Mouse (Mus musculus) midbrain, embryonic 13.5 days (tissue): ENCODE results near the gene Pik3ap1. TPM values are rescaled to one million over a fixed set of nuclear protein-coding genes. Genes with fewer than 3 reads are reported as not detected.

ENCODE experiments used
- ATAC-seq: fragments of 200-750 bp; cut with Nextera tagmentation; 2 replicates; pipeline ENCODE4 v1.8.0; 2017; ENCODE audit warnings: mild to moderate bottlenecking, moderate TSS enrichment, moderate library complexity
- H3K27ac ChIP-seq: fragments of 300-500 bp; sonication (generic); 2 replicates; pipeline ENCODE4 v1.5.1; 2015; ENCODE audit warnings: inconsistent platforms, mild to moderate bottlenecking, moderate library complexity
- H3K27me3 ChIP-seq: fragments of 300-500 bp; sonication (generic); 2 replicates; pipeline ENCODE4 v1.6.1; 2015; ENCODE audit warnings: mild to moderate bottlenecking, inconsistent platforms
- H3K36me3 ChIP-seq: fragments of 300-500 bp; sonication (generic); 2 replicates; pipeline ENCODE4 v1.6.1; 2015; ENCODE audit warnings: mild to moderate bottlenecking, inconsistent platforms
- H3K4me1 ChIP-seq: fragments of 300-500 bp; sonication (generic); replicated peaks from 2 replicates; pipeline ENCODE4 v1.6.1; 2015; ENCODE audit warnings: inconsistent platforms
- H3K4me2 ChIP-seq: fragments of 300-500 bp; sonication (generic); replicated peaks from 2 replicates; pipeline ENCODE4 v1.6.1; 2015; ENCODE audit warnings: moderate library complexity, mild to moderate bottlenecking, inconsistent platforms
- H3K4me3 ChIP-seq: fragments of 300-500 bp; sonication (generic); replicated peaks from 2 replicates; pipeline ENCODE4 v1.5.1; 2015; ENCODE audit warnings: mild to moderate bottlenecking, inconsistent platforms
- H3K9ac ChIP-seq: fragments of 300-500 bp; sonication (generic); replicated peaks from 2 replicates; pipeline ENCODE4 v1.6.1; 2015; ENCODE audit warnings: mild to moderate bottlenecking, inconsistent platforms
- H3K9me3 ChIP-seq: fragments of 300-500 bp; sonication (generic); 2 replicates; pipeline ENCODE4 v1.6.1; 2016; ENCODE audit warnings: mild to moderate bottlenecking, inconsistent platforms
- WGBS: fragments of 180-500 bp; shearing (Covaris S2); methylation state at CpG from one replicate; pipeline ENCODE4 v1.1.7; 2015; 5-methylcytosine and 5-hydroxymethylcytosine counted together
- polyA plus RNA-seq: library from polyadenylated mRNA; unstranded; fragments of >200 nt; fragmentation: Nextera tagmentation; extraction: Ambion mirVana; gene quantifications from 2 replicates; pipeline ENCODE4 v1.2.1, GENCODE M21; 2015

Pik3ap1 gene
- polyA plus RNA-seq, 1 experiment from 2014 or later, result 1.4 TPM

GRCm38 (mm10) chr19:41264331-41264799 is 120.5 kb downstream of the Pik3ap1 start:
- peak overlapping the region; percentile 97 for H3K27ac ChIP-seq
- peak overlapping the region; percentile 82 for H3K4me2 ChIP-seq
- ATAC-seq, result no peak; the same call in 1 of the 2 replicates
- 34% methylated on average over 13 of the region's 13 CpGs for WGBS
- peak overlapping the region; percentile 93 for H3K9ac ChIP-seq
- no peaks in the 10 kb centered on the region for H3K9me3 ChIP-seq
- no peaks in the 10 kb centered on the region for H3K27me3 ChIP-seq
- H3K4me3 ChIP-seq, result peak overlapping the region; percentile 92
- peaks cover 38% of the 10 kb centered on the region for H3K4me1 ChIP-seq
- no peaks in the 10 kb centered on the region for H3K36me3 ChIP-seq

DNA sequence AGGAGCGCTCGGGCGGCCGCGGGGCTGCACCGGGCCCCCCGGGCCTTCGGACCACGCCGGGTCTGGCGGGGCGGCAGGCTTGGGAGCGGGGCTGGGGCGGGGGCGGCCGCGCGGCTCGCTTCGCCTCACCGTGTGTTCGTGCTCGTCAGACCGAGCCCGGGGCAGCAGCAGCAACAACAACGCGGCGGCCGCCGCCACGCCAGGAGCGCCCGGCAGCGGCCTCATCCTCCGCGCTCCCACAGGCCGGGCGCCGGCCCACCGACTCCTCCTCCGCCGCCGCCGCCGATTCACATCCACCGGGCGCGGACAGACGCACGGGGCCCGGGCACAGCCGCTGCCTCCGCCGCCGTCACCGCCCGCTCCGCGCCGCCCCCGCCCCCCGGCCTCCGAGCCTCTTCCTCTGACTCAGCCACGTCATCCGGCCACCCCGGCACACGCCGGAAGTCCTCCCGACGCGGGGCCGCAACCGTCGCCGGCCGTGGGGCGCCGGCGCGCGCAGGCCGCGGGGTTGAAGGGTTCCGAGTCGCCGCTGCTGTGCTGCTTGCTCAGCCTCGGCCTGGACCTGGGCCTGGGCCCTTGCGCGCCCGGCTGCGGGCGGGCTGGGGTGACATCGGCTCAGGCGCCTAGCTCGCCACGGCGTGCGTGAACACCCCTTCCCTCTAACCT is 121.1 kb downstream of the Pik3ap1 start, which contains the start of gene Tm9sf3:
Tm9sf3 (minus strand) TSS at position 368 of the 666 bp plus-strand sequence.
- peak within 1 kb of the TSS; percentile 92 for H3K4me3 ChIP-seq
- peak within 1 kb of the TSS; percentile 82 for H3K4me2 ChIP-seq
- no peaks in the 10 kb centered on the region for H3K9me3 ChIP-seq
- H3K27me3 ChIP-seq, result no peaks in the 10 kb centered on the region
- peak; percentile 95 for ATAC-seq
- H3K36me3 ChIP-seq, result no peaks in the 10 kb centered on the region
- peak within 1 kb of the TSS; percentile 93 for H3K9ac ChIP-seq
- peak within 1 kb of the TSS; percentile 97 for H3K27ac ChIP-seq
- under 1% methylated on average over 75 of the region's 98 CpGs for WGBS
- H3K4me1 ChIP-seq, result peaks cover 44% of the 10 kb centered on the region

DNA sequence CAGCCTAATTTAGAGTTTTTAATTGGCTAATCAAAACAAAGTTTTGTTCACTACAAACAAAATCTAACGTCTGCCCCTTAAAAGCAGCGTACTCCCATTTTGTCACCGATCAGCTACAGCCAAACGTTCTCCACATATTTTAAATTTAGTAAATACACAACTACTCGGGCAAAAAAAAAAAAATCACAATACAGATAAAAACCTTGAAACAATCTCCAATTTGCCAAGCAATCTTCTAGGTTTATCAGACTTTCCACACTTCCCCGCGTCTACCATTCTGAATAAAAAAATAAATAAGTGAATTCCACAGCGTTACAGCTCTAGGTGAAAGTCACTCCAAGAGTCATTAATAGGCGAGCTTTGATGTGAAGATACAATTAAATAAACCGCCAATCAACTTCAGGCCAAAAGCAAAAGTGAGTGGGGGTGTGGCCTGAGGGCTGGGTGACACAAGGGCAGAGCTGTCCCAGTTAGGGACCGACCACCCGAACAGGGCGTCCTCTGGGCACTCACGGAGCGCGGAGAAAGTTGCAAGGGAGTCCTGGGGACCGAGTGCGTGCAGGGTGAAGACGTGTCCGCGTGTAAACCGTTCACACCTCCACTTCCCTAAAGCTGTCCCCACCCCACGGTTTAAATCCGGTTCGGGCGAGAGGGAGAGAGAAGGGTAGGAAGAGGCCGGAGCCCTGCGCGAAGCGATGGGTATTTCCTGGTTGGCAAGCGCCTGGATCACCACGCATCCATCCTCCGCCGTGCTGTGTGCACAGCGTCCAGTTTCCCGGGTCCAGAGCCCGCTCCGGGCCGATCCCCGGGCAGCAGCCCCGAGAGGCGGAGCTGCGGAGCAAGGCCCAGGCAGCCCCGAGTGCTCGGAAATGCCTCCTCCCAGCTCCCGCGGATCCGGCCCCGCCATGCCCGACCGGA is 121.9 kb downstream of the Pik3ap1 start:
- peak; percentile 89 for ATAC-seq
- Histone ChIP-seq H3K36me3 (no peaks in the 10 kb centered on the region), H3K4me3 (peak overlapping the region; percentile 92), H3K27ac (peak overlapping the region; percentile 97), H3K27me3 (no peaks in the 10 kb centered on the region), H3K9me3 (no peaks in the 10 kb centered on the region), H3K9ac (peak overlapping the region; percentile 93), H3K4me1 (peaks cover 45% of the 10 kb centered on the region), H3K4me2 (peak overlapping the region; percentile 82)
- WGBS, result 6% methylated on average over 51 of the region's 51 CpGs

DNA sequence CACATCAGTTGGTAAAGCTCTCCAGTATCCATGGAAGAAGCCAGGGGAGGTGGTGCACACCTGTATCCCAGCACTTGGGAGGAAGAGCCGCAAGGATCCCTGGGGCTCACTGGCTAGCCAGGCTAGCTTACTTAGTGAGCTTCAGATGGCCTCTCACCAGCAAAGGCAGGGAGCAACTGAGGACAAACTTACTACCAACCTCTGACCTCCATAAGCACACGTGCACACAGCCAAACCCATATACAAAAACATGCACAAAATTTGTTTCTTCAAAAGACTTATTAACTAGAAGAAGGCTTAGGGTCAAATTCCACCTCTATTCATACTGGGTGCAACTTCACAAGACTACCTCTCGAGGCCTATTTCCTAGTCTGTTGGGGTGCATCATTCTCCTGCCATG is 124.2 kb downstream of the Pik3ap1 start:
- H3K27me3 ChIP-seq, result no peaks in the 10 kb centered on the region
- no peak overlapping the region for H3K9ac ChIP-seq
- no peak for ATAC-seq
- no peak overlapping the region for H3K4me2 ChIP-seq
- H3K4me1 ChIP-seq, result peaks cover 45% of the 10 kb centered on the region
- H3K27ac ChIP-seq, result no peak overlapping the region
- no peak overlapping the region for H3K4me3 ChIP-seq
- H3K36me3 ChIP-seq, result no peaks in the 10 kb centered on the region
- no peaks in the 10 kb centered on the region for H3K9me3 ChIP-seq
- 89% methylated on average over 3 of the region's 3 CpGs for WGBS

- WGBS, result 80% methylated on average over 6 of the region's 6 CpGs
Observed at GRCm38 (mm10) chr19:41259256-41259655, 125.6 kb downstream of the Pik3ap1 start.

DNA sequence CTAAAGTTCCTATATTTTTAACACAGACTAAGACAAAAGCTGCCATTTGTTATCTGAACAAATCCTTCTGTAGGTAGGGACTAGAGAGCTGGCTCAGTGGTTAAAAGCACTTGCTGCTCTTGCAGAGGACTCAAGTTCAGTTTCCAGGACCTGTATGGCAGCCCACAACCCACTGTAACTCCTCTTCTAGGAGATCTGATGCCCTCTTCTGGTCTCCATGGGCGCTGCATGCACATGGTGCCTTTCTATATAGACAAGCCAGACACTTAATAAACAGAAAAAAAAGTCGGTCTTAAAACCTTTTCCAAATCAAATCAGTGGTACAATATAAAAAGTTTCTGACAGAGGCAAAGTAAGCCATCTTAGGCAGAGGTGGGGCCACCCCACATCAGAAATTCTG is 126.2 kb downstream of the Pik3ap1 start:
- no peaks in the 10 kb centered on the region for H3K27me3 ChIP-seq
- H3K9me3 ChIP-seq, result no peaks in the 10 kb centered on the region
- H3K27ac ChIP-seq, result no peak overlapping the region
- no peak overlapping the region for H3K4me3 ChIP-seq
- no peak overlapping the region for H3K9ac ChIP-seq
- no peak for ATAC-seq
- 0 out of 2 replicates have a peak, but pooled peaks cover 4% of the 10 kb centered on the region for H3K36me3 ChIP-seq
- 45% methylated on average over 2 of the region's 2 CpGs for WGBS
- H3K4me2 ChIP-seq, result no peak overlapping the region
- H3K4me1 ChIP-seq, result peaks cover 39% of the 10 kb centered on the region

More at GRCm38 (mm10) chr19:41259256-41259655, 125.6 kb downstream of the Pik3ap1 start:
- Histone ChIP-seq H3K9ac (no peak overlapping the region), H3K4me1 (peaks cover 39% of the 10 kb centered on the region), H3K27ac (no peak overlapping the region), H3K36me3 (0 out of 2 replicates have a peak, but pooled peaks cover 3% of the 10 kb centered on the region), H3K27me3 (no peaks in the 10 kb centered on the region), H3K4me2 (no peak overlapping the region), H3K9me3 (no peaks in the 10 kb centered on the region), H3K4me3 (no peak overlapping the region)
- ATAC-seq, result no peak

GRCm38 (mm10) chr19:41254584-41254983 is 130.3 kb downstream of the Pik3ap1 start:
- no peaks in the 10 kb centered on the region for H3K9me3 ChIP-seq
- no peak overlapping the region for H3K4me2 ChIP-seq
- 90% methylated on average over 5 of the region's 5 CpGs for WGBS
- H3K36me3 ChIP-seq, result 0 out of 2 replicates have a peak, but pooled peaks cover 4% of the 10 kb centered on the region
- ATAC-seq, result no peak
- no peak overlapping the region for H3K4me3 ChIP-seq
- H3K9ac ChIP-seq, result no peak overlapping the region
- no peaks in the 10 kb centered on the region for H3K27me3 ChIP-seq
- peaks cover 8% of the 10 kb centered on the region for H3K4me1 ChIP-seq
- H3K27ac ChIP-seq, result no peak overlapping the region

- no peaks in the 10 kb centered on the region for H3K4me1 ChIP-seq
- H3K4me2 ChIP-seq, result no peak overlapping the region
- H3K27me3 ChIP-seq, result no peaks in the 10 kb centered on the region
- WGBS, result 81% methylated on average over 4 of the region's 4 CpGs
- H3K9me3 ChIP-seq, result no peaks in the 10 kb centered on the region
- ATAC-seq, result no peak
- H3K36me3 ChIP-seq, result peaks cover 16% of the 10 kb centered on the region
- no peak overlapping the region for H3K9ac ChIP-seq
- no peak overlapping the region for H3K27ac ChIP-seq
- H3K4me3 ChIP-seq, result no peak overlapping the region
Observed at GRCm38 (mm10) chr19:41248968-41249367, 135.9 kb downstream of the Pik3ap1 start.

DNA sequence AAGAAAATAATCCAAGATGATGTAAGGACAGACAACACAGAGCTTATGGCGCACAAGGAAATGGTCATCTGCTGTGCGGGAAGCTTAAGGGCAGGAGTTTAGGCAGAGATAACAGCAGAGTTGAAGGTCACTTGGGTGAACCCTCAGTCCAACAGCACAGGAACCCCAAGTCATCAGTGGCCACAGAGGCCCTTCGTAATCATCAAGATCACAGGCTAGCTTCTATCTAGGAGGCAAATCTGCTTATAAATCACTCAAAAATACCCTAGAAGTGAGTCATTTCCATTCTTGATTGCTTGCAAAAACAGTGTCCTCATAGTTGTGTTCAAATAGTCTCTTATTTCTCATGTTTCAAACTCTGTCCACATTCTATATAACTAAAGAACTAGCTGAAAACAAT is 136.6 kb downstream of the Pik3ap1 start:
- ATAC-seq, result no peak
- WGBS, result 95% methylated on average over 3 of the region's 3 CpGs
- Histone ChIP-seq H3K27ac (no peak overlapping the region), H3K9ac (no peak overlapping the region), H3K4me2 (no peak overlapping the region), H3K4me3 (no peak overlapping the region), H3K4me1 (no peaks in the 10 kb centered on the region), H3K9me3 (no peaks in the 10 kb centered on the region), H3K36me3 (peaks cover 17% of the 10 kb centered on the region), H3K27me3 (no peaks in the 10 kb centered on the region)

- Histone ChIP-seq H3K9me3 (no peaks in the 10 kb centered on the region), H3K27me3 (no peaks in the 10 kb centered on the region), H3K27ac (no peak overlapping the region), H3K4me1 (no peaks in the 10 kb centered on the region), H3K36me3 (peaks cover 36% of the 10 kb centered on the region), H3K4me3 (no peak overlapping the region), H3K9ac (no peak overlapping the region), H3K4me2 (no peak overlapping the region)
- WGBS, result 89% methylated on average over 4 of the region's 4 CpGs
- no peak for ATAC-seq
Observed at GRCm38 (mm10) chr19:41246271-41246670, 138.6 kb downstream of the Pik3ap1 start.

- Histone ChIP-seq H3K36me3 (peaks cover 49% of the 10 kb centered on the region), H3K4me1 (no peaks in the 10 kb centered on the region), H3K4me2 (no peak overlapping the region), H3K4me3 (no peak overlapping the region), H3K9ac (no peak overlapping the region), H3K27me3 (no peaks in the 10 kb centered on the region), H3K27ac (no peak overlapping the region), H3K9me3 (no peaks in the 10 kb centered on the region)
- ATAC-seq, result no peak
- WGBS, result 60% methylated on average over 6 of the region's 6 CpGs
Observed at GRCm38 (mm10) chr19:41244581-41244980, 140.3 kb downstream of the Pik3ap1 start.

- no peak overlapping the region for H3K27ac ChIP-seq
- H3K4me1 ChIP-seq, result no peaks in the 10 kb centered on the region
- no peaks in the 10 kb centered on the region for H3K27me3 ChIP-seq
- 98% methylated on average over 5 of the region's 5 CpGs for WGBS
- no peak for ATAC-seq
- H3K9me3 ChIP-seq, result no peaks in the 10 kb centered on the region
- H3K36me3 ChIP-seq, result peaks cover 59% of the 10 kb centered on the region
- H3K9ac ChIP-seq, result no peak overlapping the region
- no peak overlapping the region for H3K4me2 ChIP-seq
- H3K4me3 ChIP-seq, result no peak overlapping the region
Observed at GRCm38 (mm10) chr19:41241997-41242396, 142.9 kb downstream of the Pik3ap1 start.
